ENCODE assay signal across 16 mouse cellular contexts in the genomic region with DNA sequence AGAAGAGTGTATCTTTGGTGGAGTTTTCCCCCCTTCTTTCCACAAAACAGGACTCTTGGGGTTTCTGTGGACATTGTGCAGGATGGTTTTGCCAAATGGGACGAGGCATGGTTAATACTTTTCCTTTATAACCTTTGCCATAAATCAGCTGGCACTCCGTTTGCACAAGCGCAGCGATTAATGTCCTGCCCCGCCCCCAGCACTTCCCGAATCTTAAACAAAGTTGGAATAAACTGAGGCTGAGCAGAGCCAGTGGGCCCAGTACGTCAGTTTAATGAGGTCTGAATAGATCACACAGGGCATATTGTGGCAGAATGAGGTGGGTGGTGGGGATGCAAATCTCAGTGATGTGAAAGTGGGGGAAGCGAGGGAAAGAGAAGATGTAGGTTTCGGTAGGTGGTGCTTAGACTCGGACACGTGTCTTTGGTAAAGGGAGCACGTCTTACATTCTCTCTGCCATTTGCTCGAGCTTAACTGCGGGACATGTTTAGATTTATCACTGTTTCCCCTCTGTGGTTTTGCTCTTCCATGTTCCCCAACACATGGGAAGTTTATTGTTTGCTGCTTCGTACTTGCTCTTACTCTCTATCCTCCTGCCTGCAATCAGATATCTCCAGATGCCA. TPM values are rescaled to one million over a fixed set of nuclear protein-coding genes. Genes with fewer than 3 reads are reported as not detected.
DNase-seq lines count a peak whose midpoint lies in the region; ATAC-seq lines count a peak whose summit lies in the region.
"Had no signal": no experiment of that assay in that cellular context is flagged by ENCODE, and none has a peak within 500 bp of the region (broad histone marks: within the 10 kb centered on the region; RNA-seq: fewer than 3 reads in every experiment).

No protein-coding gene starts in this region.

- H3K4me3 ChIP-seq in kidney, embryonic 15.5 days (replicated peaks) = peak overlapping the region; percentile 8; the same call in 1 of the 2 replicates
- H3K4me3 ChIP-seq in intestine, embryonic 15.5 days (replicated peaks) = no peak overlapping the region
- peak overlapping the region; percentile 25 for H3K4me3 ChIP-seq in limb, embryonic 15.5 days
- H3K4me3 ChIP-seq: hindbrain, embryonic 10.5 days; midbrain, embryonic 10.5 days had no signal

- no peak for DNase-seq in kidney, adult 11 months
- peak; percentile 2 to 5 for DNase-seq in B cell, adult 2 months
- DNase-seq in left cerebral cortex, postnatal 10 days (ENCODE audit: extremely low spot score in 1 of 2, low spot score in 2 of 2) = no peak
- no peak for DNase-seq in yolk sac, embryonic 10.5 days (ENCODE audit: low spot score)
- DNase-seq: adrenal gland, postnatal 25 days; cerebellum, adult 2 months; gastrocnemius, postnatal 25 days; layer of hippocampus, postnatal 36 days; liver; lung, postnatal 10 days had no signal

- H3K4me1 ChIP-seq in kidney, embryonic 15.5 days = peaks cover 7% of the 10 kb centered on the region
- peaks cover 9% of the 10 kb centered on the region; the same call in 1 of the 2 replicates for H3K4me1 ChIP-seq in intestine, embryonic 15.5 days (replicated peaks)
- H3K4me1 ChIP-seq in limb, embryonic 15.5 days = peaks cover 7% of the 10 kb centered on the region
- H3K4me1 ChIP-seq: hindbrain, embryonic 10.5 days had no signal

- ATAC-seq in kidney, embryonic 15.5 days (replicated peaks; ENCODE audit: low FRiP score) = no peak
- ATAC-seq in intestine, embryonic 15.5 days = 0 out of 2 replicates have a peak, but pooled peaks have one; percentile 41
- no peak for ATAC-seq in limb, embryonic 15.5 days (ENCODE audit: insufficient number of reproducible peaks, low FRiP score, low TSS enrichment, low read depth)
- no peak for ATAC-seq in inflammation-experienced regulatory T-cells, adult 6 months

- no peak overlapping the region for H3K27ac ChIP-seq in kidney, embryonic 15.5 days
- no peak overlapping the region for H3K27ac ChIP-seq in intestine, embryonic 15.5 days
- no peak overlapping the region for H3K27ac ChIP-seq in limb, embryonic 15.5 days
- H3K27ac ChIP-seq: hindbrain, embryonic 10.5 days; midbrain, embryonic 10.5 days had no signal

- H3K9me3 ChIP-seq in kidney, embryonic 15.5 days (replicated peaks) = no peaks in the 10 kb centered on the region
- no peaks in the 10 kb centered on the region for H3K9me3 ChIP-seq in intestine, embryonic 15.5 days
- no peaks in the 10 kb centered on the region for H3K9me3 ChIP-seq in limb, embryonic 15.5 days
- H3K9me3 ChIP-seq: hindbrain, embryonic 10.5 days; midbrain, embryonic 10.5 days had no signal

- no peaks in the 10 kb centered on the region for H3K36me3 ChIP-seq in kidney, embryonic 15.5 days
- H3K36me3 ChIP-seq in intestine, embryonic 15.5 days = no peaks in the 10 kb centered on the region
- H3K36me3 ChIP-seq in limb, embryonic 15.5 days = no peaks in the 10 kb centered on the region
- H3K36me3 ChIP-seq: hindbrain, embryonic 10.5 days; midbrain, embryonic 10.5 days had no signal

- 27% methylated on average over 15 of the region's 15 CpGs for WGBS in kidney, embryonic 15.5 days
- WGBS in intestine, embryonic 15.5 days = 34% methylated on average over 15 of the region's 15 CpGs
- WGBS in limb, embryonic 15.5 days = 19% methylated on average over 15 of the region's 15 CpGs

- intact Hi-C loops in left cerebral cortex, postnatal 10 days (cut with DNase I) = no loop called here

- H3K9ac ChIP-seq in kidney, embryonic 15.5 days = no peak overlapping the region
- no peak overlapping the region for H3K9ac ChIP-seq in intestine, embryonic 15.5 days
- H3K9ac ChIP-seq in limb, embryonic 15.5 days = no peak overlapping the region

- H3K4me2 ChIP-seq in kidney, embryonic 15.5 days = peak overlapping the region; percentile 49
- peak overlapping the region; percentile 47 for H3K4me2 ChIP-seq in intestine, embryonic 15.5 days (replicated peaks)
- peak overlapping the region; percentile 42 for H3K4me2 ChIP-seq in limb, embryonic 15.5 days

- H3K27me3 ChIP-seq in kidney, embryonic 15.5 days = peaks cover 3% of the 10 kb centered on the region; the same call in 1 of the 2 replicates
- no peaks in the 10 kb centered on the region for H3K27me3 ChIP-seq in intestine, embryonic 15.5 days (replicated peaks)
- H3K27me3 ChIP-seq in limb, embryonic 15.5 days = no peaks in the 10 kb centered on the region

RNA-seq across cellular contexts. Expression of gene Prdm1, which starts 28.3 kb away (rescaled TPM):
- 2.2 and 2.7 TPM in 2 replicates for polyA plus RNA-seq in kidney, embryonic 15.5 days (2015; fragmentation: Nextera tagmentation; extraction: Ambion mirVana)
- polyA plus RNA-seq in intestine, embryonic 15.5 days (2015; fragmentation: Nextera tagmentation; extraction: Ambion mirVana) = 21.2 and 22.0 TPM in 2 replicates
- polyA plus RNA-seq in limb, embryonic 15.5 days (2015; fragmentation: Nextera tagmentation; extraction: Ambion mirVana) = 7.1 and 8.2 TPM in 2 replicates
- 1 to 10 TPM; 1.9 to 2.0 TPM for total RNA-seq in left cerebral cortex, postnatal 10 days (2021)
- 10 to 100 TPM; 11.2 to 27.7 (median 12.4) TPM for polyA plus RNA-seq in inflammation-experienced regulatory T-cells, adult 6 months (2017; shearing (Covaris generic))

Comparison
In these comparisons a context has a peak if more than half of its experiments do, and no peak if none do; other contexts are left out.
1. DNase-seq: peak in B cell, adult 2 months (2 of 2); none in kidney, adult 11 months (single experiment), left cerebral cortex, postnatal 10 days (0 of 2) and yolk sac, embryonic 10.5 days (single experiment).
2. Peak in every context shown above with its lines, with median percentiles within 50 percentile points of each other: H3K4me2 ChIP-seq.